Mouse (Mus musculus): Measurements from ENCODE around the gene Pip4k2b. TPM values are rescaled to one million over a fixed set of nuclear protein-coding genes. Genes with fewer than 3 reads are reported as not detected.
A peak's percentile ranks its signal among the peaks of the same experiment; 100 is the strongest.
"Not testable (repeated sequence)": the region's sequence is repeated elsewhere in the genome, so short reads cannot be mapped to it uniquely, and the experiment has no call there.

Gene Pip4k2b
- polyA plus RNA-seq, 1 experiment from 2014 or later, result 4.2 TPM

GRCm38 (mm10) chr11:97712286-97712685 lies 32.2 kb downstream of the Pip4k2b start:
- no peaks in the 10 kb centered on the region for H3K9me3 ChIP-seq (replicated peaks)
- WGBS, result 93% methylated on average over 15 of the region's 15 CpGs
- no peak overlapping the region for H3K27ac ChIP-seq
- no peak overlapping the region for H3K4me3 ChIP-seq
- no peaks in the 10 kb centered on the region for H3K27me3 ChIP-seq
- no peak overlapping the region for H3K9ac ChIP-seq
- no peaks in the 10 kb centered on the region for H3K4me1 ChIP-seq
- H3K4me2 ChIP-seq, result no peak overlapping the region
- H3K36me3 ChIP-seq (ENCODE audit: poor library complexity, severe bottlenecking), result peaks cover 84% of the 10 kb centered on the region
- no peak for ATAC-seq

GRCm38 (mm10) chr11:97711200-97711900 lies 33.2 kb downstream of the Pip4k2b start:
- no peak overlapping the region for H3K9ac ChIP-seq
- WGBS, result 86% methylated on average over 13 of the region's 13 CpGs
- no peaks in the 10 kb centered on the region for H3K4me1 ChIP-seq
- no peak for ATAC-seq
- no peak overlapping the region for H3K4me3 ChIP-seq
- H3K9me3 ChIP-seq (replicated peaks), result no peaks in the 10 kb centered on the region
- no peak overlapping the region for H3K4me2 ChIP-seq
- peaks cover 85% of the 10 kb centered on the region for H3K36me3 ChIP-seq (ENCODE audit: poor library complexity, severe bottlenecking)
- H3K27ac ChIP-seq, result no peak overlapping the region
- H3K27me3 ChIP-seq, result no peaks in the 10 kb centered on the region

GRCm38 (mm10) chr11:97710067-97710466 lies 34.4 kb downstream of the Pip4k2b start:
- not testable (repeated sequence) for H3K4me1 ChIP-seq, ATAC-seq

GRCm38 (mm10) chr11:97703039-97703826 lies 41.3 kb downstream of the Pip4k2b start, which contains the start of gene Psmb3:
Psmb3 (plus strand) TSS chr11:97703399.
- H3K9ac ChIP-seq, result peak within 1 kb of the TSS; percentile 86
- no peaks in the 10 kb centered on the region for H3K27me3 ChIP-seq
- no peaks in the 10 kb centered on the region for H3K9me3 ChIP-seq (replicated peaks)
- peak within 1 kb of the TSS; percentile 86 for H3K27ac ChIP-seq
- WGBS, result 0% methylated on average over 35 of the region's 35 CpGs
- H3K4me1 ChIP-seq, result peaks cover 32% of the 10 kb centered on the region
- H3K4me2 ChIP-seq, result peak within 1 kb of the TSS; percentile 91
- peak within 1 kb of the TSS; percentile 92 for H3K4me3 ChIP-seq
- H3K36me3 ChIP-seq (ENCODE audit: poor library complexity, severe bottlenecking), result peaks cover 29% of the 10 kb centered on the region
- peak; percentile 87 for ATAC-seq

More at GRCm38 (mm10) chr11:97710067-97710466, 34.4 kb downstream of the Pip4k2b start:
- H3K27ac ChIP-seq; H3K9me3 ChIP-seq (replicated peaks); H3K27me3 ChIP-seq; H3K9ac ChIP-seq; H3K4me3 ChIP-seq; H3K4me2 ChIP-seq: not testable (repeated sequence)
- peaks cover 82% of the 10 kb centered on the region for H3K36me3 ChIP-seq (ENCODE audit: poor library complexity, severe bottlenecking)
- 81% methylated on average over 2 of the region's 2 CpGs for WGBS

- H3K9ac ChIP-seq, result peak overlapping the region; percentile 80
- H3K4me1 ChIP-seq, result peaks cover 41% of the 10 kb centered on the region
- H3K27me3 ChIP-seq, result no peaks in the 10 kb centered on the region
- under 1% methylated on average over 24 of the region's 24 CpGs for WGBS
- H3K4me2 ChIP-seq, result peak overlapping the region; percentile 91
- H3K4me3 ChIP-seq, result peak overlapping the region; percentile 92
- peak overlapping the region; percentile 86 for H3K27ac ChIP-seq
- H3K36me3 ChIP-seq (ENCODE audit: poor library complexity, severe bottlenecking), result peaks cover 21% of the 10 kb centered on the region
- no peaks in the 10 kb centered on the region for H3K9me3 ChIP-seq (replicated peaks)
- ATAC-seq, result no peak; the same call in 1 of the 2 replicates
Observed at GRCm38 (mm10) chr11:97702393-97702745, 42.1 kb downstream of the Pip4k2b start.

GRCm38 (mm10) chr11:97701581-97702392 lies 42.7 kb downstream of the Pip4k2b start:
- no peak for ATAC-seq
- Histone ChIP-seq H3K4me3 (peak overlapping the region; percentile 92), H3K27ac (peak overlapping the region; percentile 97; the same call in 1 of the 2 replicates), H3K36me3 (ENCODE audit: poor library complexity, severe bottlenecking) (peaks cover 15% of the 10 kb centered on the region), H3K4me2 (peak overlapping the region; percentile 91), H3K4me1 (peaks cover 46% of the 10 kb centered on the region), H3K9ac (0 out of 2 replicates have a peak overlapping the region, but pooled peaks have one; percentile 5), H3K27me3 (no peaks in the 10 kb centered on the region), H3K9me3 (replicated peaks) (no peaks in the 10 kb centered on the region)
- WGBS, result 48% methylated on average over 15 of the region's 15 CpGs

GRCm38 (mm10) chr11:97700746-97701580 lies 43.5 kb downstream of the Pip4k2b start:
- no peaks in the 10 kb centered on the region for H3K9me3 ChIP-seq (replicated peaks)
- WGBS, result 17% methylated on average over 30 of the region's 30 CpGs
- H3K27ac ChIP-seq, result peak overlapping the region; percentile 97
- no peaks in the 10 kb centered on the region for H3K27me3 ChIP-seq
- H3K4me3 ChIP-seq, result peak overlapping the region; percentile 68
- H3K36me3 ChIP-seq (ENCODE audit: poor library complexity, severe bottlenecking), result peaks cover 7% of the 10 kb centered on the region
- no peak for ATAC-seq
- peak overlapping the region; percentile 97 for H3K9ac ChIP-seq
- H3K4me2 ChIP-seq, result peak overlapping the region; percentile 91
- H3K4me1 ChIP-seq, result peaks cover 55% of the 10 kb centered on the region

GRCm38 (mm10) chr11:97700003-97700745 lies 44.3 kb downstream of the Pip4k2b start, which contains the start of gene Pcgf2:
Pcgf2 (minus strand) TSS chr11:97700497.
- Histone ChIP-seq H3K4me1 (peaks cover 63% of the 10 kb centered on the region), H3K27me3 (no peaks in the 10 kb centered on the region), H3K36me3 (ENCODE audit: poor library complexity, severe bottlenecking) (0 out of 2 replicates have a peak, but pooled peaks cover 5% of the 10 kb centered on the region), H3K4me3 (peak within 1 kb of the TSS; percentile 68), H3K4me2 (peak within 1 kb of the TSS; percentile 91), H3K9ac (peak within 1 kb of the TSS; percentile 97), H3K27ac (peak within 1 kb of the TSS; percentile 97), H3K9me3 (replicated peaks) (no peaks in the 10 kb centered on the region)
- ATAC-seq, result peak; percentile 20
- WGBS, result under 1% methylated on average over 83 of the region's 85 CpGs

- 3% methylated on average over 3 of the region's 9 CpGs for WGBS
- peak; percentile 32 for ATAC-seq
- Histone ChIP-seq H3K27ac (peak overlapping the region; percentile 97), H3K9me3 (replicated peaks) (no peaks in the 10 kb centered on the region), H3K9ac (peak overlapping the region; percentile 97), H3K4me1 (peaks cover 65% of the 10 kb centered on the region), H3K4me3 (peak overlapping the region; percentile 68), H3K36me3 (ENCODE audit: poor library complexity, severe bottlenecking) (no peaks in the 10 kb centered on the region), H3K27me3 (no peaks in the 10 kb centered on the region), H3K4me2 (peak overlapping the region; percentile 91)
Observed at GRCm38 (mm10) chr11:97699626-97700002, 44.9 kb downstream of the Pip4k2b start.

GRCm38 (mm10) chr11:97698741-97699611 lies 45.5 kb downstream of the Pip4k2b start:
- H3K4me2 ChIP-seq, result peak overlapping the region; percentile 91
- peaks cover 65% of the 10 kb centered on the region for H3K4me1 ChIP-seq
- no peaks in the 10 kb centered on the region for H3K36me3 ChIP-seq (ENCODE audit: poor library complexity, severe bottlenecking)
- ATAC-seq, result no peak; the same call in 1 of the 2 replicates
- peak overlapping the region; percentile 97 for H3K27ac ChIP-seq
- under 1% methylated on average over 60 of the region's 63 CpGs for whole genome bisulfite sequencing
- H3K9me3 ChIP-seq (replicated peaks), result no peaks in the 10 kb centered on the region
- H3K27me3 ChIP-seq, result no peaks in the 10 kb centered on the region
- H3K4me3 ChIP-seq, result peak overlapping the region; percentile 68
- peak overlapping the region; percentile 97 for H3K9ac ChIP-seq
